Mouse (Mus musculus) heart, embryonic 14.5 days (tissue): ENCODE data around the gene Sh3rf1. TPM values are rescaled to one million over a fixed set of nuclear protein-coding genes. Genes with fewer than 3 reads are reported as not detected.

Experiments
- ATAC-seq: fragments of 200-750 bp; cut with Nextera tagmentation; 2 replicates; pipeline ENCODE4 v1.8.0; 2017; ENCODE audit warnings: low read depth, moderate TSS enrichment; ENCODE audit not compliant: insufficient number of reproducible peaks, insufficient read depth, low FRiP score
- H3K27ac ChIP-seq, 2 experiments: fragments of 200-500 bp in 1 of 2; fragments of 300-500 bp in 1 of 2; sonication (generic) in 1 of 2; replicated peaks in 1 of 2; 2 replicates each; pipeline ENCODE4 v1.5.1; 2012 to 2014; ENCODE audit warnings: low read depth in 2 of 2, low read length in 2 of 2, control low read depth in 1 of 2, mild to moderate bottlenecking in 1 of 2, mixed read lengths in 1 of 2; ENCODE audit not compliant: control insufficient read depth in 1 of 2, insufficient read depth in 1 of 2
- H3K27me3 ChIP-seq: fragments of 300-500 bp; sonication (generic); 2 replicates; pipeline ENCODE4 v1.6.1; 2014; ENCODE audit warnings: mild to moderate bottlenecking, low read length, control low read depth; ENCODE audit not compliant: control insufficient read depth, insufficient read depth
- H3K36me3 ChIP-seq: fragments of 300-500 bp; sonication (generic); 2 replicates; pipeline ENCODE4 v1.6.1; 2014; ENCODE audit warnings: mild to moderate bottlenecking, control low read depth, low read length, mixed read lengths; ENCODE audit not compliant: control insufficient read depth, insufficient read depth
- H3K4me1 ChIP-seq, 2 experiments: fragments of 200-500 bp in 1 of 2; fragments of 300-500 bp in 1 of 2; sonication (generic) in 1 of 2; 2 replicates each; pipeline ENCODE4 v1.6.1; 2012 to 2014; ENCODE audit warnings: low read length in 2 of 2, control low read depth in 1 of 2, mixed read lengths in 1 of 2; ENCODE audit not compliant: control insufficient read depth in 2 of 2, insufficient read depth in 2 of 2
- H3K4me2 ChIP-seq: fragments of 300-500 bp; sonication (generic); 2 replicates; pipeline ENCODE4 v1.6.1; 2014; ENCODE audit warnings: mild to moderate bottlenecking, low read length
- H3K4me3 ChIP-seq, 2 experiments: fragments of 200-500 bp in 1 of 2; fragments of 300-500 bp in 1 of 2; sonication (generic) in 1 of 2; 2 replicates each; pipeline ENCODE4 v1.5.1; 2012 to 2014; ENCODE audit warnings: low read length in 2 of 2, mild to moderate bottlenecking in 2 of 2, control low read depth in 1 of 2, low read depth in 1 of 2, moderate library complexity in 1 of 2; ENCODE audit not compliant: control insufficient read depth in 1 of 2, insufficient read depth in 1 of 2
- H3K9ac ChIP-seq: fragments of 300-500 bp; sonication (generic); 2 replicates; pipeline ENCODE4 v1.6.1; 2014; ENCODE audit warnings: mild to moderate bottlenecking, low read length
- H3K9me3 ChIP-seq: fragments of 300-500 bp; sonication (generic); 2 replicates; pipeline ENCODE4 v1.6.1; 2016; ENCODE audit warnings: low read length, control low read depth; ENCODE audit not compliant: control insufficient read depth
- WGBS: fragments of 180-500 bp; shearing (Covaris S2); extraction: QIAGEN DNeasy Blood & Tissue Kit; methylation state at CpG from one replicate; pipeline ENCODE4 v1.1.7; 2014; 5-methylcytosine and 5-hydroxymethylcytosine counted together
- polyA plus RNA-seq: library from polyadenylated mRNA; unstranded; fragments of >200 nt; fragmentation: Nextera tagmentation; extraction: Ambion mirVana; gene quantifications from 2 replicates; pipeline ENCODE4 v1.2.1, GENCODE M21; 2014

The Sh3rf1 gene
- polyA plus RNA-seq, 1 experiment from 2014 or later: 4.9 TPM

- H3K4me2 ChIP-seq: no peak overlapping the region
- no peak overlapping the region for H3K9ac ChIP-seq
- 73% methylated on average over 20 of the region's 20 CpGs for WGBS
- no peaks in the 10 kb centered on the region for H3K36me3 ChIP-seq
- H3K27ac ChIP-seq: no peak overlapping the region
- H3K4me1 ChIP-seq: peaks cover 0 to 7% of the 10 kb centered on the region in 2 experiments; a peak in 1 of 4 replicates
- H3K4me3 ChIP-seq: no peak overlapping the region
- ATAC-seq: no peak
- H3K27me3 ChIP-seq: no peaks in the 10 kb centered on the region
- H3K9me3 ChIP-seq: no peaks in the 10 kb centered on the region
Measured at GRCm38 (mm10) chr8:61309530-61310402, 86.1 kb downstream of the Sh3rf1 start.

GRCm38 (mm10) chr8:61310403-61310871 lies 86.8 kb downstream of the Sh3rf1 start:
- no peak for ATAC-seq
- Histone ChIP-seq H3K4me1 (peaks cover 0 to 7% of the 10 kb centered on the region in 2 experiments; a peak in 1 of 4 replicates), H3K27ac (no peak overlapping the region; a peak in 1 of 4 replicates), H3K36me3 (no peaks in the 10 kb centered on the region), H3K27me3 (no peaks in the 10 kb centered on the region), H3K9ac (no peak overlapping the region), H3K4me3 (no peak overlapping the region), H3K9me3 (no peaks in the 10 kb centered on the region), H3K4me2 (no peak overlapping the region)
- WGBS: 74% methylated on average over 9 of the region's 9 CpGs

- no peaks in the 10 kb centered on the region for H3K36me3 ChIP-seq
Measured at GRCm38 (mm10) chr8:61313016-61313415, 89.3 kb downstream of the Sh3rf1 start.

GRCm38 (mm10) chr8:61316012-61316767 lies 92.5 kb downstream of the Sh3rf1 start:
- H3K27ac ChIP-seq: no peak overlapping the region

More at GRCm38 (mm10) chr8:61313016-61313415, 89.3 kb downstream of the Sh3rf1 start:
- no peak overlapping the region for H3K27ac ChIP-seq
- H3K4me3 ChIP-seq: no peak overlapping the region
- peaks cover 3 to 8% of the 10 kb centered on the region in 2 experiments; a peak in 1 of 4 replicates for H3K4me1 ChIP-seq
- no peak overlapping the region for H3K4me2 ChIP-seq
- ATAC-seq: no peak
- no peak overlapping the region for H3K9ac ChIP-seq
- H3K9me3 ChIP-seq: 0 out of 2 replicates have a peak, but pooled peaks cover 3% of the 10 kb centered on the region
- 79% methylated on average over 7 of the region's 7 CpGs for WGBS
- H3K27me3 ChIP-seq: no peaks in the 10 kb centered on the region

GRCm38 (mm10) chr8:61316813-61317534 lies 93.3 kb downstream of the Sh3rf1 start:
- H3K9ac ChIP-seq: no peak overlapping the region
- WGBS: 73% methylated on average over 10 of the region's 10 CpGs
- ATAC-seq: no peak
- H3K4me2 ChIP-seq: no peak overlapping the region
- H3K4me3 ChIP-seq: no peak overlapping the region
- no peak overlapping the region for H3K27ac ChIP-seq
- H3K4me1 ChIP-seq: 0 out of 4 replicates have a peak, but pooled peaks cover 2 to 3% of the 10 kb centered on the region in 2 experiments
- no peaks in the 10 kb centered on the region for H3K36me3 ChIP-seq
- no peaks in the 10 kb centered on the region for H3K27me3 ChIP-seq
- H3K9me3 ChIP-seq: 0 out of 2 replicates have a peak, but pooled peaks cover 3% of the 10 kb centered on the region

More at GRCm38 (mm10) chr8:61316012-61316767, 92.5 kb downstream of the Sh3rf1 start:
- Histone ChIP-seq H3K4me3 (no peak overlapping the region), H3K4me1 (peaks cover 2 to 3% of the 10 kb centered on the region in 2 experiments; a peak in 1 of 4 replicates), H3K4me2 (no peak overlapping the region), H3K27me3 (no peaks in the 10 kb centered on the region), H3K36me3 (no peaks in the 10 kb centered on the region), H3K9me3 (0 out of 2 replicates have a peak, but pooled peaks cover 3% of the 10 kb centered on the region), H3K9ac (no peak overlapping the region)
- WGBS: 68% methylated on average over 10 of the region's 10 CpGs
- peak; percentile 13; the same call in 1 of the 2 replicates for ATAC-seq

GRCm38 (mm10) chr8:61317535-61318136 lies 94.0 kb downstream of the Sh3rf1 start:
- no peak for ATAC-seq

More at GRCm38 (mm10) chr8:61317535-61318136, 94.0 kb downstream of the Sh3rf1 start:
- no peaks in the 10 kb centered on the region for H3K27me3 ChIP-seq
- WGBS: 49% methylated on average over 6 of the region's 6 CpGs
- peaks cover 6% of the 10 kb centered on the region in 2 experiments; a peak in 2 of 4 replicates for H3K4me1 ChIP-seq
- H3K9me3 ChIP-seq: 0 out of 2 replicates have a peak, but pooled peaks cover 3% of the 10 kb centered on the region
- no peak overlapping the region; a peak in 1 of 4 replicates for H3K27ac ChIP-seq
- no peak overlapping the region for H3K4me2 ChIP-seq
- H3K36me3 ChIP-seq: no peaks in the 10 kb centered on the region
- H3K4me3 ChIP-seq: no peak overlapping the region
- no peak overlapping the region for H3K9ac ChIP-seq
